Mouse (Mus musculus) bone marrow macrophage, adult 2 months (primary cell): ENCODE results near the gene Dnase1.

Experiments
- CTCF ChIP-seq: IDR thresholded peaks from 2 replicates; pipeline ENCODE4 v1.5.1; 2012; ENCODE audit warnings: low read depth, mild to moderate bottlenecking, low read length, moderate library complexity
- POLR2A ChIP-seq: IDR thresholded peaks from 2 replicates; pipeline ENCODE4 v1.6.1; 2012; ENCODE audit warnings: mild to moderate bottlenecking, low read depth, low read length, borderline replicate concordance

DNA sequence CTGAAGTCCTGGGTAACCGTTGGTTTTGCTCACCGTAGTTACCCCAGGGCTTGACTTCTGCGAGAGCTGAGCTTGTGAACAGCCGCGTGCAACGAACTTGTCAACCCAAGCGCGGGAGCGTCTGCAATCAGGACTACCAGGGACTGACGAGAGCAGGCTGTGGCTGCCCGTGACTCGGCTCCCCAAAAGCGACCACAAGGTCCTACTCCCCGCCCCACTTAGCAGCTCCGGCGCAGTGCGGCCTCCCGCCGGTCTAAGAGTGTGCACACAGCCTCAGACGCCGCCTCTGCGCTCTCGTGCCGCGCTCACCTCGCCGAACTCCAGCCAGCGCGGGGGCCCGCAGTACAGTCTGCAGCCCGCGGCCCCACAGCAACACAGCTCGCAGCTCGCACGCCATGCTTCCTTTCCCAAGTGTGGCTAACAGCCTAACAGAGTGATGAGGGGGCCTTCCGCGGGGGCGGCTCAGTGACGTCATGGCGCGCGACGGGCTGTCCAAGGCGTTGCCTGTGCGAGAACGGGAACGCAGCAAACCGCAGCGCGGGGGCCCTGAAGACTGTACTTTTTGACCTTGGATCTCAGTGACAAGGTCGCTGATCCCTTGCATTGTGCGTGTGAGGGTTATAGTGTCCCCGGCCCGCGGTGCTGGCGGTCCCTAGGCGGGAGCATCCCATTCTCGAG, 40.8 kb downstream of the Dnase1 start, which contains the start of gene Trap1:
- TF ChIP-seq CTCF (no peak), POLR2A (no peak)
